Mouse (Mus musculus) neutrophil, adult 65 days (primary cell): ENCODE measurements around the gene Scgb2b17. TPM values are rescaled to one million over a fixed set of nuclear protein-coding genes. Genes with fewer than 3 reads are reported as not detected.

Source experiments
- total RNA-seq: library from RNA; stranded (reverse); gene quantifications from 2 replicates; pipeline ENCODE4 v1.2.4, GENCODE M21; 2023

Scgb2b17 gene
- not detected in 2 replicates for total RNA-seq

DNA sequence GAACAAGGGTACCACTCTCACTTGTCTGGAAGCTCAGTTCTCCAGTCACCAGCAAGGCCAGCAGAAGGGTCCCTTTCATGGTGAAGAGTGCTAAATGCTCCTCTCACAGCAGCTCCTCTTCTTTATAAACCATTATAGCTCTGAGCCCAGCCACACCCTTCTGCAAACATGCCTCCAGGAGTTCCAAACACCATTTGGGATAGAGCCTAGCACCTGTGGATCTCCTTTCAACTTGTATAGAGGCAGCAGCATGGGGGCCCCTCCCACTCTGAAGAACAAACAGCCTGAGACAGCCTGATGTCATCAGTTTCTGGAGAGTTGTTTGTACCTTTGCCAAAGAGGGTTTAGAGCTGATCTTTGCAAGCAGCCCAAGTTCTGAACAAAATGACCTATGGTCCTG lies at the start of gene Scgb2b17:
TSS of gene Scgb2b17 (minus strand) at position 101 of the 400 bp plus-strand sequence.

DNA sequence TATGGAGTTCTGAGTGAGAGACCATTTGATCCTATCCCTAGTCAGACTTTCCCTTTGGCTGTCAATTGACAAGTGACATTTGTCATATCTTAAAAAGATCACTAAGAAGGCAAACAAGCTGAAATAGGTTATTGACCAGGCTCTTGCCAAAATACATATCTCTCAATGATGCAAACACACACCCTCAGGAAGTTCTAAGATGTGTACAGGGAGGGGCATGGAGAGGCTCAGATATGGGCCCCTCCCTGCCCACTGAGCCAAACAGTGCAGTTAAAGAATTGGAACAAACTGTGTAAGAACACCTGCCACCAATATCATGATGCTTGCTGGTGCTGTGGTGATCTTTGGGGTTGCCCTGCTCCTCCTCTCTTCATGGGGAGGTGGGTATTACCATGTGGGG lies 6.8 kb upstream of the Scgb2b17 start, which contains the start of gene Scgb1b17:
TSS of gene Scgb1b17 (plus strand) at position 301 of the 400 bp plus-strand sequence.

Other genes with a start within 250 kb of the Scgb2b17 start
- gene Scgb2b15, start 226.9 kb downstream of the Scgb2b17 start, total RNA-seq: not detected in 2 replicates
- gene Scgb1b15, start 220.0 kb downstream of the Scgb2b17 start, total RNA-seq: not detected in 2 replicates
- gene Scgb1b17, start 6.9 kb upstream of the Scgb2b17 start, total RNA-seq: not detected in 2 replicates
- gene Scgb2b18, start 117.3 kb upstream of the Scgb2b17 start, total RNA-seq: not detected in 2 replicates
- not detected in 2 replicates for gene Scgb1b18, start 129.0 kb upstream of the Scgb2b17 start, total RNA-seq
- not detected in 2 replicates for gene Scgb2b19, start 223.8 kb upstream of the Scgb2b17 start, total RNA-seq
- gene Scgb1b19, start 230.7 kb upstream of the Scgb2b17 start, total RNA-seq: not detected in 2 replicates